Mouse (Mus musculus) E14TG2a.4 (cell line): ENCODE measurements at regions not wholly inside any gene's neighbourhood (a gene's known extent, or its start where the extent isn't known, plus 50 kb on each side); places are given as distances from the start of the nearest gene placed in this dataset.

Experiments used
- CTCF ChIP-seq: conservative IDR thresholded peaks from 2 replicates; pipeline ENCODE4 v1.5.1; 2014; ENCODE audit warnings: low read length
- NANOG ChIP-seq: IDR thresholded peaks from 2 replicates; pipeline ENCODE4 v1.6.1; 2014; ENCODE audit warnings: borderline replicate concordance, low read length, mixed read lengths

DNA sequence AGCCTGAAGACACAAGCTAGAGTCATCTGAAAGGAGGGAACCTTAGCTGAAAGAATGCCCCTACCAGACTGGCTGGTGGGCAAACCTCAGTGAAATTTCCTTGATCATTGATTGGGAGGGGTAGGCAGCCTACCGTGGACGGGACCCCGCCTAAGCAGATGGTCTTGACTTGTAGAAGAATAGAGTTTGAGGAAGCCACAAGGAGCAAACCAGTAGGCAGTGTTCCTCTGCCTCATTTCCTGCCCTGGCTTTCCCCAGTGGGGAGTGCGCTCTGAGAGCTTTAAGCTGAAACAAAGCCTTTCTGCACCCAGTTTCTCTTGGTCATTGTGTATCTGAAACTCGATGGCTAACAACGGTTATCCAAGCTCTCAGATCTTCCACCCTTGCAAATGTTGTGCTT lies 121.9 kb upstream of the Zfp703 start:
- TF ChIP-seq CTCF (no peak), NANOG (no peak)
